Mouse (Mus musculus): Measurements from ENCODE around the gene Dchs2. TPM values are rescaled to one million over a fixed set of nuclear protein-coding genes. Genes with fewer than 3 reads are reported as not detected.

Gene Dchs2
- polyA plus RNA-seq (2016; fragmentation: Nextera tagmentation; extraction: Ambion mirVana) = 0.09 and 0.18 TPM in 2 replicates

- no peaks in the 10 kb centered on the region for H3K9me3 ChIP-seq
- H3K27me3 ChIP-seq (ENCODE audit: insufficient read depth, poor library complexity, severe bottlenecking) = peaks cover 66% of the 10 kb centered on the region
- DNase-seq (ENCODE audit: low spot score) = no peak
- WGBS = 1% methylated on average over 55 of the region's 55 CpGs
- no peaks in the 10 kb centered on the region for H3K36me3 ChIP-seq
- H3K4me1 ChIP-seq = peaks cover 24% of the 10 kb centered on the region
- peak within 1 kb of the TSS; percentile 73 for H3K4me3 ChIP-seq
- no peak within 1 kb of the TSS for H3K27ac ChIP-seq
These were observed at the start of gene Dchs2 for GRCm38 (mm10) chr3:83127726-83128448. TSS of gene Dchs2 (plus strand) at chr3:83127948.

GRCm38 (mm10) chr3:83080567-83081055, 47.1 kb upstream of the Dchs2 start:
- DNase-seq (ENCODE audit: low spot score) = no peak
- no peaks in the 10 kb centered on the region for H3K27me3 ChIP-seq (ENCODE audit: insufficient read depth, poor library complexity, severe bottlenecking)
- peak overlapping the region; percentile 53 for H3K4me3 ChIP-seq
- H3K36me3 ChIP-seq = no peaks in the 10 kb centered on the region
- no peaks in the 10 kb centered on the region; the same call in 1 of the 2 replicates for H3K4me1 ChIP-seq
- 4% methylated on average over 11 of the region's 11 CpGs for WGBS
- H3K27ac ChIP-seq = no peak overlapping the region
- no peaks in the 10 kb centered on the region for H3K9me3 ChIP-seq

- H3K9me3 ChIP-seq = no peaks in the 10 kb centered on the region
- H3K4me1 ChIP-seq = peaks cover 7% of the 10 kb centered on the region; the same call in 1 of the 2 replicates
- no peak overlapping the region for H3K27ac ChIP-seq
- H3K4me3 ChIP-seq = no peak overlapping the region
- DNase-seq (ENCODE audit: low spot score) = peak; percentile 19
- 78% methylated on average over 6 of the region's 6 CpGs for WGBS
- H3K27me3 ChIP-seq (ENCODE audit: insufficient read depth, poor library complexity, severe bottlenecking) = no peaks in the 10 kb centered on the region
- no peaks in the 10 kb centered on the region for H3K36me3 ChIP-seq
These were observed 30.2 kb upstream of the Dchs2 start for GRCm38 (mm10) chr3:83097586-83097985.

GRCm38 (mm10) chr3:83098546-83099034, 29.2 kb upstream of the Dchs2 start:
- Histone ChIP-seq H3K9me3 (no peaks in the 10 kb centered on the region), H3K36me3 (no peaks in the 10 kb centered on the region), H3K27ac (peak overlapping the region; percentile 25; the same call in 1 of the 2 replicates), H3K4me1 (peaks cover 7% of the 10 kb centered on the region; the same call in 1 of the 2 replicates), H3K27me3 (ENCODE audit: insufficient read depth, poor library complexity, severe bottlenecking) (no peaks in the 10 kb centered on the region), H3K4me3 (peak overlapping the region; percentile 43)
- WGBS = 16% methylated on average over 14 of the region's 14 CpGs
- peak; percentile 64 for DNase-seq (ENCODE audit: low spot score)

- 94% methylated on average over 1 of the region's 1 CpGs for WGBS
These were observed 28.6 kb upstream of the Dchs2 start for GRCm38 (mm10) chr3:83099139-83099538.

GRCm38 (mm10) chr3:83099651-83100050, 28.1 kb upstream of the Dchs2 start:
- DNase-seq (ENCODE audit: low spot score) = no peak
- Histone ChIP-seq H3K9me3 (0 out of 2 replicates have a peak, but pooled peaks cover under 1% of the 10 kb centered on the region), H3K4me1 (peaks cover 7% of the 10 kb centered on the region; the same call in 1 of the 2 replicates), H3K27ac (no peak overlapping the region), H3K27me3 (ENCODE audit: insufficient read depth, poor library complexity, severe bottlenecking) (no peaks in the 10 kb centered on the region), H3K4me3 (no peak overlapping the region), H3K36me3 (no peaks in the 10 kb centered on the region)
- WGBS = 77% methylated on average over 6 of the region's 6 CpGs

More at GRCm38 (mm10) chr3:83099139-83099538, 28.6 kb upstream of the Dchs2 start:
- Histone ChIP-seq H3K27me3 (ENCODE audit: insufficient read depth, poor library complexity, severe bottlenecking) (no peaks in the 10 kb centered on the region), H3K9me3 (no peaks in the 10 kb centered on the region), H3K4me3 (peak overlapping the region; percentile 43), H3K4me1 (peaks cover 7% of the 10 kb centered on the region; the same call in 1 of the 2 replicates), H3K27ac (peak overlapping the region; percentile 25; the same call in 1 of the 2 replicates), H3K36me3 (no peaks in the 10 kb centered on the region)
- no peak for DNase-seq (ENCODE audit: low spot score)

- 86% methylated on average over 6 of the region's 6 CpGs for WGBS
These were observed 25.5 kb upstream of the Dchs2 start for GRCm38 (mm10) chr3:83102286-83102685.

GRCm38 (mm10) chr3:83110163-83110562, 17.6 kb upstream of the Dchs2 start:
- H3K36me3 ChIP-seq = no peaks in the 10 kb centered on the region
- no peak overlapping the region for H3K27ac ChIP-seq
- no peak for DNase-seq (ENCODE audit: low spot score)
- H3K4me1 ChIP-seq = peaks cover 3% of the 10 kb centered on the region; the same call in 1 of the 2 replicates
- H3K9me3 ChIP-seq = no peaks in the 10 kb centered on the region
- WGBS = 33% methylated on average over 4 of the region's 4 CpGs
- H3K4me3 ChIP-seq = no peak overlapping the region
- no peaks in the 10 kb centered on the region for H3K27me3 ChIP-seq (ENCODE audit: insufficient read depth, poor library complexity, severe bottlenecking)

More at GRCm38 (mm10) chr3:83102286-83102685, 25.5 kb upstream of the Dchs2 start:
- Histone ChIP-seq H3K4me1 (peaks cover 7% of the 10 kb centered on the region; the same call in 1 of the 2 replicates), H3K27me3 (ENCODE audit: insufficient read depth, poor library complexity, severe bottlenecking) (no peaks in the 10 kb centered on the region), H3K36me3 (no peaks in the 10 kb centered on the region), H3K9me3 (0 out of 2 replicates have a peak, but pooled peaks cover 3% of the 10 kb centered on the region), H3K4me3 (no peak overlapping the region), H3K27ac (no peak overlapping the region)
- peak; percentile 45 for DNase-seq (ENCODE audit: low spot score)

GRCm38 (mm10) chr3:83111485-83112261, 16.1 kb upstream of the Dchs2 start:
- 68% methylated on average over 7 of the region's 7 CpGs for WGBS
- DNase-seq (ENCODE audit: low spot score) = no peak

GRCm38 (mm10) chr3:83112869-83113268, 14.9 kb upstream of the Dchs2 start:
- no peak for DNase-seq (ENCODE audit: low spot score)
- Histone ChIP-seq H3K4me1 (peaks cover 3% of the 10 kb centered on the region; the same call in 1 of the 2 replicates), H3K27me3 (ENCODE audit: insufficient read depth, poor library complexity, severe bottlenecking) (no peaks in the 10 kb centered on the region), H3K4me3 (no peak overlapping the region), H3K36me3 (no peaks in the 10 kb centered on the region), H3K9me3 (no peaks in the 10 kb centered on the region), H3K27ac (no peak overlapping the region)
- WGBS = 30% methylated on average over 3 of the region's 3 CpGs

More at GRCm38 (mm10) chr3:83111485-83112261, 16.1 kb upstream of the Dchs2 start:
- Histone ChIP-seq H3K36me3 (no peaks in the 10 kb centered on the region), H3K27me3 (ENCODE audit: insufficient read depth, poor library complexity, severe bottlenecking) (no peaks in the 10 kb centered on the region), H3K4me3 (no peak overlapping the region), H3K27ac (no peak overlapping the region), H3K4me1 (peaks cover 3% of the 10 kb centered on the region; the same call in 1 of the 2 replicates), H3K9me3 (no peaks in the 10 kb centered on the region)

- Histone ChIP-seq H3K27me3 (ENCODE audit: insufficient read depth, poor library complexity, severe bottlenecking) (no peaks in the 10 kb centered on the region), H3K4me1 (peaks cover 3% of the 10 kb centered on the region; the same call in 1 of the 2 replicates), H3K27ac (no peak overlapping the region), H3K36me3 (no peaks in the 10 kb centered on the region), H3K9me3 (no peaks in the 10 kb centered on the region), H3K4me3 (no peak overlapping the region)
- WGBS = 65% methylated on average over 1 of the region's 1 CpGs
- no peak for DNase-seq (ENCODE audit: low spot score)
These were observed 12.8 kb upstream of the Dchs2 start for GRCm38 (mm10) chr3:83114946-83115345.

- Histone ChIP-seq H3K27ac (no peak overlapping the region), H3K27me3 (ENCODE audit: insufficient read depth, poor library complexity, severe bottlenecking) (peaks cover 4% of the 10 kb centered on the region; the same call in 1 of the 2 replicates), H3K4me1 (peaks cover 3% of the 10 kb centered on the region; the same call in 1 of the 2 replicates), H3K4me3 (no peak overlapping the region), H3K36me3 (no peaks in the 10 kb centered on the region), H3K9me3 (no peaks in the 10 kb centered on the region)
- DNase-seq (ENCODE audit: low spot score) = no peak
- WGBS = 76% methylated on average over 10 of the region's 10 CpGs
These were observed 10.2 kb upstream of the Dchs2 start for GRCm38 (mm10) chr3:83117592-83117991.

All from heart, embryonic 10.5 days (tissue).